Mouse (Mus musculus): ENCODE data around the gene Atp2a1. TPM values are rescaled to one million over a fixed set of nuclear protein-coding genes. Genes with fewer than 3 reads are reported as not detected.

The Atp2a1 gene
- total and polyA plus RNA-seq, 3 experiments, result 0.38 to 0.74 TPM; not detected in 1

GRCm38 (mm10) chr7:126474486-126474955, 11.6 kb upstream of the Atp2a1 start:
- Histone ChIP-seq H3K9ac (ENCODE audit: insufficient read depth, low read depth) (peak overlapping the region; percentile 98), H3K4me2 (ENCODE audit: insufficient read depth, low read depth, poor library complexity, severe bottlenecking) (peak overlapping the region; percentile 41), H3K27me3 (replicated peaks) (no peaks in the 10 kb centered on the region), H3K79me2 (replicated peaks; ENCODE audit: control insufficient read depth, extremely low read depth, insufficient read depth, poor library complexity, severe bottlenecking) (peaks cover 13% of the 10 kb centered on the region), H3K36me3 (replicated peaks in 1 of 2; ENCODE audit: control insufficient read depth in 1 of 2, insufficient read depth in 1 of 2, low read length in 1 of 2) (peaks cover 23 to 29% of the 10 kb centered on the region in 2 experiments), H3K27ac (ENCODE audit: insufficient read depth, low read depth) (peak overlapping the region; percentile 90), H3K4me3 (replicated peaks in 1 of 3; ENCODE audit: low read depth in 2 of 3, low read length in 2 of 3, poor library complexity in 1 of 3) (peak overlapping the region; percentile 64 to 81 (median 70)), H3K9me3 (replicated peaks; ENCODE audit: low read length) (no peaks in the 10 kb centered on the region), H3K4me1 (ENCODE audit: control insufficient read depth in 1 of 2, insufficient read depth in 2 of 2) (peaks cover 10 to 50% of the 10 kb centered on the region in 2 experiments)
- no peak for TF ChIP-seq GABPA (IDR thresholded peaks at IDR 0.05; ENCODE audit: insufficient replicate concordance, low read depth, low read length)
- no peak for TF ChIP-seq CTCF (conservative IDR thresholded peaks at IDR 0.05 in 1 of 2, IDR thresholded peaks at IDR 0.05 in 1 of 2; ENCODE audit: low read depth in 2 of 2, low read length in 2 of 2)
- no peak for TF ChIP-seq TBP (conservative IDR thresholded peaks at IDR 0.05; ENCODE audit: low read depth, low read length)
- no peak for TF ChIP-seq MAZ (IDR thresholded peaks at IDR 0.05; ENCODE audit: low read depth, low read length)
- TF ChIP-seq ELF1 (IDR thresholded peaks at IDR 0.05; ENCODE audit: low read depth, low read length), result no peak
- no peak for TF ChIP-seq RCOR1 (conservative IDR thresholded peaks at IDR 0.05; ENCODE audit: low read depth, low read length)
- no peak for TF ChIP-seq UBTF (IDR thresholded peaks at IDR 0.05; ENCODE audit: low read depth, low read length)
- dilution Hi-C loops (cut with MboI; ENCODE audit: extremely low pct_ligation_motif_present, extremely low pct_unique_long_range_greater_than_20kb, low sequenced_read_pairs), result no loop called here
- in situ Hi-C loops (cut with MboI; ENCODE audit: low pct_ligation_motif_present, low pct_unique_long_range_greater_than_20kb, low sequenced_read_pairs), result loop anchor here (5.0 kb wide), 1 partner anchor 77 kb away; the partner anchor contains the start of gene Nfatc2ip
- no peak for DNase-seq (ENCODE audit: extremely low read depth)

GRCm38 (mm10) chr7:126473470-126474086, 10.7 kb upstream of the Atp2a1 start:
- peaks cover 10 to 60% of the 10 kb centered on the region in 2 experiments for H3K4me1 ChIP-seq (ENCODE audit: control insufficient read depth in 1 of 2, insufficient read depth in 2 of 2)
- dilution Hi-C loops (cut with MboI; ENCODE audit: extremely low pct_ligation_motif_present, extremely low pct_unique_long_range_greater_than_20kb, low sequenced_read_pairs), result no loop called here

GRCm38 (mm10) chr7:126472713-126473112, 9.8 kb upstream of the Atp2a1 start:
- TF ChIP-seq NRF1 (IDR thresholded peaks at IDR 0.05; ENCODE audit: low read depth, low read length), result no peak
- TF ChIP-seq ETS1 (conservative IDR thresholded peaks at IDR 0.05; ENCODE audit: low read depth, low read length), result 0 out of 2 replicates have a peak, but pooled peaks have one; percentile 2
- no peak overlapping the region for H3K9ac ChIP-seq (ENCODE audit: insufficient read depth, low read depth)
- in situ Hi-C loops (cut with MboI; ENCODE audit: low pct_ligation_motif_present, low pct_unique_long_range_greater_than_20kb, low sequenced_read_pairs) (loop anchor here (5.0 kb wide), 1 partner anchor 75 kb away; the partner anchor contains the start of gene Nfatc2ip), dilution Hi-C loops (cut with MboI; ENCODE audit: extremely low pct_ligation_motif_present, extremely low pct_unique_long_range_greater_than_20kb, low sequenced_read_pairs) (no loop called here)
- no peaks in the 10 kb centered on the region for H3K27me3 ChIP-seq (replicated peaks)
- H3K79me2 ChIP-seq (replicated peaks; ENCODE audit: control insufficient read depth, extremely low read depth, insufficient read depth, poor library complexity, severe bottlenecking), result peaks cover 13% of the 10 kb centered on the region
- peak overlapping the region; percentile 27 for H3K27ac ChIP-seq (ENCODE audit: insufficient read depth, low read depth)
- 0 out of 2 replicates have a peak overlapping the region, but pooled peaks have one; percentile 4 for H3K4me2 ChIP-seq (ENCODE audit: insufficient read depth, low read depth, poor library complexity, severe bottlenecking)
- H3K4me3 ChIP-seq (replicated peaks in 1 of 3; ENCODE audit: low read depth in 2 of 3, low read length in 2 of 3, poor library complexity in 1 of 3), result peak overlapping the region in 1 of 3 experiments; percentile 70
- peaks cover 10 to 67% of the 10 kb centered on the region in 2 experiments for H3K4me1 ChIP-seq (ENCODE audit: control insufficient read depth in 1 of 2, insufficient read depth in 2 of 2)
- no peaks in the 10 kb centered on the region for H3K9me3 ChIP-seq (replicated peaks; ENCODE audit: low read length)
- H3K36me3 ChIP-seq (replicated peaks in 1 of 2; ENCODE audit: control insufficient read depth in 1 of 2, insufficient read depth in 1 of 2, low read length in 1 of 2), result peaks cover 41 to 47% of the 10 kb centered on the region in 2 experiments
- DNase-seq (ENCODE audit: extremely low read depth), result no peak

More at GRCm38 (mm10) chr7:126473470-126474086, 10.7 kb upstream of the Atp2a1 start:
- H3K27ac ChIP-seq (ENCODE audit: insufficient read depth, low read depth), result peak overlapping the region; percentile 27; the same call in 1 of the 2 replicates
- H3K9ac ChIP-seq (ENCODE audit: insufficient read depth, low read depth), result peak overlapping the region; percentile 98
- H3K4me3 ChIP-seq (replicated peaks in 1 of 3; ENCODE audit: low read depth in 2 of 3, low read length in 2 of 3, poor library complexity in 1 of 3), result peak overlapping the region; percentile 64 to 81 (median 70)
- in situ Hi-C loops (cut with MboI; ENCODE audit: low pct_ligation_motif_present, low pct_unique_long_range_greater_than_20kb, low sequenced_read_pairs), result loop anchor here (5.0 kb wide), 1 partner anchor 76 kb away; the partner anchor contains the start of gene Nfatc2ip
- H3K9me3 ChIP-seq (replicated peaks; ENCODE audit: low read length), result no peaks in the 10 kb centered on the region
- DNase-seq (ENCODE audit: extremely low read depth), result no peak
- TF ChIP-seq TBP (conservative IDR thresholded peaks at IDR 0.05; ENCODE audit: low read depth, low read length) (no peak), MAZ (IDR thresholded peaks at IDR 0.05; ENCODE audit: low read depth, low read length) (no peak)
- H3K79me2 ChIP-seq (replicated peaks; ENCODE audit: control insufficient read depth, extremely low read depth, insufficient read depth, poor library complexity, severe bottlenecking), result peaks cover 13% of the 10 kb centered on the region
- H3K27me3 ChIP-seq (replicated peaks), result no peaks in the 10 kb centered on the region
- peak overlapping the region; percentile 41 for H3K4me2 ChIP-seq (ENCODE audit: insufficient read depth, low read depth, poor library complexity, severe bottlenecking)
- peaks cover 32 to 39% of the 10 kb centered on the region in 2 experiments for H3K36me3 ChIP-seq (replicated peaks in 1 of 2; ENCODE audit: control insufficient read depth in 1 of 2, insufficient read depth in 1 of 2, low read length in 1 of 2)

Measured in CH12.LX (cell line).